Mouse (Mus musculus): ENCODE data around the gene Ksr2. TPM values are rescaled to one million over a fixed set of nuclear protein-coding genes. Genes with fewer than 3 reads are reported as not detected.

Gene Ksr2
- total and polyA plus RNA-seq, 3 experiments: not detected

- no peaks in the 10 kb centered on the region for H3K27me3 ChIP-seq (ENCODE audit: control insufficient read depth in 1 of 2, insufficient read depth in 2 of 2, low read length in 2 of 2)
- H3K9me3 ChIP-seq (replicated peaks; ENCODE audit: insufficient read depth, low read length): no peaks in the 10 kb centered on the region
- TF ChIP-seq RCOR1 (IDR thresholded peaks at IDR 0.05; ENCODE audit: low read depth, low read length) (no peak), ZC3H11A (IDR thresholded peaks at IDR 0.05; ENCODE audit: low read depth, low read length) (no peak), JUND (IDR thresholded peaks at IDR 0.05; ENCODE audit: low read depth, low read length) (no peak), MXI1 (IDR thresholded peaks at IDR 0.05; ENCODE audit: low read depth, low read length) (no peak), MAZ (IDR thresholded peaks at IDR 0.05; ENCODE audit: low read depth, low read length) (no peak), CHD2 (IDR thresholded peaks at IDR 0.05; ENCODE audit: low read length) (no peak), BHLHE40 (IDR thresholded peaks at IDR 0.05; ENCODE audit: borderline replicate concordance, low read depth, low read length) (no peak), ETS1 (IDR thresholded peaks at IDR 0.05; ENCODE audit: low read depth, low read length) (no peak), NELFE (IDR thresholded peaks at IDR 0.05; ENCODE audit: low read depth, low read length) (no peak), POLR2AphosphoS5 (IDR thresholded peaks at IDR 0.05; ENCODE audit: borderline replicate concordance, low read depth, low read length) (no peak), EP300 (IDR thresholded peaks at IDR 0.05; ENCODE audit: low read depth in 1 of 2, low read length in 2 of 2) (no peak), USF2 (IDR thresholded peaks at IDR 0.05; ENCODE audit: borderline replicate concordance in 1 of 2, insufficient read depth in 1 of 2, low read depth in 1 of 2, low read length in 2 of 2) (no peak), CTCF (IDR thresholded peaks at IDR 0.05 in 2 of 3, conservative IDR thresholded peaks at IDR 0.05 in 1 of 3; ENCODE audit: control insufficient read depth in 1 of 3, insufficient read depth in 1 of 3, low read depth in 2 of 3, low read length in 3 of 3, poor library complexity in 1 of 3, severe bottlenecking in 1 of 3) (no peak), E2F4 (IDR thresholded peaks at IDR 0.05; ENCODE audit: borderline replicate concordance, low read depth, low read length) (no peak), GATA1 (IDR thresholded peaks at IDR 0.05; ENCODE audit: low read depth, low read length) (no peak), TAL1 (IDR thresholded peaks at IDR 0.05; ENCODE audit: low read length) (no peak), POLR2A (IDR thresholded peaks at IDR 0.05; ENCODE audit: control insufficient read depth in 1 of 2, insufficient read depth in 1 of 2, low read depth in 1 of 2, low read length in 2 of 2, poor library complexity in 1 of 2) (no peak), KAT2A (conservative IDR thresholded peaks at IDR 0.05; ENCODE audit: low read depth, low read length) (no peak), CHD1 (IDR thresholded peaks at IDR 0.05; ENCODE audit: low read depth, low read length) (no peak), ZKSCAN1 (IDR thresholded peaks at IDR 0.05; ENCODE audit: low read depth, low read length) (no peak)
- no peak overlapping the region for H3K27ac ChIP-seq (ENCODE audit: control insufficient read depth, low read depth, low read length)
- H3K36me3 ChIP-seq (ENCODE audit: control insufficient read depth in 1 of 2, insufficient read depth in 2 of 2, low read length in 2 of 2): no peaks in the 10 kb centered on the region
- no peak overlapping the region for H3K4me3 ChIP-seq (ENCODE audit: control insufficient read depth in 1 of 2, insufficient read depth in 1 of 2, low read depth in 2 of 2, low read length in 2 of 2)
- no peak for DNase-seq (ENCODE audit: low read depth, low spot score)
- H3K79me2 ChIP-seq (ENCODE audit: control insufficient read depth, insufficient read depth, low read length, poor library complexity): no peaks in the 10 kb centered on the region
- H3K9ac ChIP-seq (ENCODE audit: control insufficient read depth, low read depth, low read length, poor library complexity, severe bottlenecking): no peak overlapping the region
- no peaks in the 10 kb centered on the region for H3K4me1 ChIP-seq (ENCODE audit: control insufficient read depth in 1 of 2, insufficient read depth in 2 of 2, low read length in 2 of 2)
Observed at GRCm38 (mm10) chr5:117665181-117665580, 251.4 kb downstream of the Ksr2 start.

GRCm38 (mm10) chr5:117667314-117667713, 253.5 kb downstream of the Ksr2 start:
- H3K27ac ChIP-seq (ENCODE audit: control insufficient read depth, low read depth, low read length): no peak overlapping the region
- no peaks in the 10 kb centered on the region for H3K4me1 ChIP-seq (ENCODE audit: control insufficient read depth in 1 of 2, insufficient read depth in 2 of 2, low read length in 2 of 2)
- H3K79me2 ChIP-seq (ENCODE audit: control insufficient read depth, insufficient read depth, low read length, poor library complexity): no peaks in the 10 kb centered on the region
- TF ChIP-seq SMC3 (IDR thresholded peaks at IDR 0.05; ENCODE audit: low read depth, low read length) (no peak), E2F4 (IDR thresholded peaks at IDR 0.05; ENCODE audit: borderline replicate concordance, low read depth, low read length) (no peak), ELF1 (IDR thresholded peaks at IDR 0.05; ENCODE audit: low read depth, low read length) (no peak), KAT2A (conservative IDR thresholded peaks at IDR 0.05; ENCODE audit: low read depth, low read length) (no peak), RCOR1 (IDR thresholded peaks at IDR 0.05; ENCODE audit: low read depth, low read length) (no peak), GABPA (IDR thresholded peaks at IDR 0.05; ENCODE audit: low read depth, low read length) (no peak), TBP (IDR thresholded peaks at IDR 0.05; ENCODE audit: low read depth, low read length) (no peak), TAL1 (IDR thresholded peaks at IDR 0.05; ENCODE audit: low read length) (no peak), RAD21 (IDR thresholded peaks at IDR 0.05; ENCODE audit: low read depth, low read length) (no peak), EP300 (IDR thresholded peaks at IDR 0.05; ENCODE audit: low read depth in 1 of 2, low read length in 2 of 2) (no peak), HCFC1 (IDR thresholded peaks at IDR 0.05; ENCODE audit: low read depth, low read length) (no peak), CHD1 (IDR thresholded peaks at IDR 0.05; ENCODE audit: low read depth, low read length) (no peak), JUND (IDR thresholded peaks at IDR 0.05; ENCODE audit: low read depth, low read length) (no peak), POLR2AphosphoS2 (IDR thresholded peaks at IDR 0.05; ENCODE audit: low read length) (no peak), MXI1 (IDR thresholded peaks at IDR 0.05; ENCODE audit: low read depth, low read length) (no peak), MYB (IDR thresholded peaks at IDR 0.05; ENCODE audit: low read depth, low read length) (no peak), POLR2A (IDR thresholded peaks at IDR 0.05; ENCODE audit: control insufficient read depth in 1 of 2, insufficient read depth in 1 of 2, low read depth in 1 of 2, low read length in 2 of 2, poor library complexity in 1 of 2) (no peak), ZC3H11A (IDR thresholded peaks at IDR 0.05; ENCODE audit: low read depth, low read length) (no peak)
- H3K9me3 ChIP-seq (replicated peaks; ENCODE audit: insufficient read depth, low read length): no peaks in the 10 kb centered on the region
- H3K9ac ChIP-seq (ENCODE audit: control insufficient read depth, low read depth, low read length, poor library complexity, severe bottlenecking): no peak overlapping the region
- no peaks in the 10 kb centered on the region for H3K27me3 ChIP-seq (ENCODE audit: control insufficient read depth in 1 of 2, insufficient read depth in 2 of 2, low read length in 2 of 2)
- H3K36me3 ChIP-seq (ENCODE audit: control insufficient read depth in 1 of 2, insufficient read depth in 2 of 2, low read length in 2 of 2): no peaks in the 10 kb centered on the region
- no peak overlapping the region for H3K4me3 ChIP-seq (ENCODE audit: control insufficient read depth in 1 of 2, insufficient read depth in 1 of 2, low read depth in 2 of 2, low read length in 2 of 2)
- DNase-seq (ENCODE audit: low read depth, low spot score): no peak
